Mouse (Mus musculus): ENCODE data around the gene Napsa. TPM values are rescaled to one million over a fixed set of nuclear protein-coding genes. Genes with fewer than 3 reads are reported as not detected.

The Napsa gene
- polyA plus RNA-seq (2014; fragmentation: Nextera tagmentation; extraction: Ambion mirVana) = 0.68 and 0.92 TPM in 2 replicates

DNA sequence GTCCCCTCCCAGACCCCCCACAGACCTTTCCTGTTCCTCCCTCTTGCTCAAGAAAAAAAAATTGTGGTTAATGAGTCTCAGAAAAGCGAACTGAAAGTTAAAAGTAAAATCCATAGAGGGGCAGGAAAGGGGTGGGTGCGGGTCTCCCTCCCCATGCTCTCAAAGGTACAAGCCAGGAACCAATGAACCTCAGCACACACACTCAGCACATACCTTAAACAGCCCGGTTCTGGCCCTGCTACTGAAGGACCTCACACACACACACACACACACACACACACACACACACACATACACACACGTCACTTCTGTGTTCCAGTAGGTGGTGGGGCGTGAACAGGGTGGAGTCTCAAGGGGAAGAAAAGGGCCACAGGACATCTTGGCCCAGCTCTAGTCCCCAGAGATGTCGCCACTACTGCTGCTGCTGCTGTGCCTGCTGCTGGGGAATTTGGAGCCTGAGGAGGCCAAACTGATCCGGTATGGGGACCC is at the start of gene Napsa:
Gene Napsa (plus strand): TSS at position 168 of the 489 bp plus-strand sequence.
- H3K9ac ChIP-seq (ENCODE audit: low read length) = no peak within 1 kb of the TSS
- no peak within 1 kb of the TSS for H3K27ac ChIP-seq (ENCODE audit: low read depth, low read length)
- 35% methylated on average over 7 of the region's 7 CpGs for WGBS
- no peak for DNase-seq (ENCODE audit: low spot score)
- ATAC-seq (replicated peaks; ENCODE audit: low FRiP score) = no peak
- no peaks in the 10 kb centered on the region for H3K9me3 ChIP-seq (ENCODE audit: control insufficient read depth, low read length)
- no peaks in the 10 kb centered on the region; the same call in 1 of the 2 replicates for H3K4me1 ChIP-seq (replicated peaks; ENCODE audit: control insufficient read depth, insufficient read depth, low read length)
- no peak within 1 kb of the TSS for H3K4me3 ChIP-seq (ENCODE audit: low read depth, low read length)
- no peaks in the 10 kb centered on the region for H3K27me3 ChIP-seq (ENCODE audit: control insufficient read depth, insufficient read depth, low read length)
- H3K4me2 ChIP-seq (ENCODE audit: low read depth, low read length, severe bottlenecking) = no peak within 1 kb of the TSS
- H3K36me3 ChIP-seq (ENCODE audit: control insufficient read depth, insufficient read depth, low read length) = no peaks in the 10 kb centered on the region

DNA sequence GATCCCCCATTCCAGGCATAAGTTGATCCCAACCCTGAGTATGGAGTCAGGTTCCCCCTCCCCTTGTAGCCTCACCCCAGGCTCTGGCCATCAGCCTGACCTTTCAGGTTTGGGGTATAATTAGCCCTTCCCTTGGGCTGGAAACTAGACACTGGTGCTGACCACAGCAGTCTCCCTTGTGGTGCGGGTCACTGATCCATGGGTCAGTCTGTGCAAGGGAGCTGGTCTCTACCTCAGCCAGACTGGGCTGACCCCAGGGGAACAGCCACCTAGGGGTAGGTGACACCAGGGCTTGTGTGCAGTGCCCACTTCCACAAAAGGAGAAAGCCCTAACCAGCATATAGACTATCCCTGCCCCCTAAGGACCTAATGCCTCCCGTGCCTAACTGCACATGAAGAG is 49.1 kb upstream of the Napsa start:
- Histone ChIP-seq H3K4me1 (replicated peaks; ENCODE audit: control insufficient read depth, insufficient read depth, low read length) (0 out of 2 replicates have a peak, but pooled peaks cover 7% of the 10 kb centered on the region), H3K4me2 (ENCODE audit: low read depth, low read length, severe bottlenecking) (no peak overlapping the region), H3K9ac (ENCODE audit: low read length) (no peak overlapping the region), H3K36me3 (ENCODE audit: control insufficient read depth, insufficient read depth, low read length) (no peaks in the 10 kb centered on the region), H3K4me3 (ENCODE audit: low read depth, low read length) (no peak overlapping the region), H3K27ac (ENCODE audit: low read depth, low read length) (no peak overlapping the region), H3K9me3 (ENCODE audit: control insufficient read depth, low read length) (no peaks in the 10 kb centered on the region), H3K27me3 (ENCODE audit: control insufficient read depth, insufficient read depth, low read length) (peaks cover 7% of the 10 kb centered on the region; the same call in 1 of the 2 replicates)
- DNase-seq (ENCODE audit: low spot score) = no peak
- ATAC-seq (replicated peaks; ENCODE audit: low FRiP score) = no peak
- 77% methylated on average over 2 of the region's 2 CpGs for WGBS

DNA sequence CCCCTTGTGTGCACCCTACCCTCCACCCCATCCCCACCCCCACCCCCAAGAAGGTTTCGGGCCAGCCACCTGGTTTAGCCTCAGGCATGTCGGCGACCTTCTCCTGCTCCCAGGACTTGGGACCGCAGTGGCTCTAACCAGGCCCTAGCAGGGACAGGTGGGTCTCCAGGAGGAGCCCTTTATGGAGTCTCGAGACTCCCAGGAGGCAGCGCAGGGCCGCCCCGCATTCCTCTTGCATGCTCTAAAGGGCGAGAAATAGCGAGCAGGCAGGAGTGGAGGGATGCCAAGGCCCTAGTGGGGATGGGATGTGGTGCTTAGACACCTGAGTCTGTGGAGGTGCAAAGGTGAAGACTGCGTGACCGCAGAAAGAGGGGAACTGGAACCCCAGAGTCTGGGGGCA is 47.7 kb upstream of the Napsa start, which contains the start of gene Mybpc2:
Gene Mybpc2 (minus strand): TSS at position 155 of the 400 bp plus-strand sequence.
- ATAC-seq (replicated peaks; ENCODE audit: low FRiP score) (no peak), DNase-seq (ENCODE audit: low spot score) (no peak)
- no peak within 1 kb of the TSS for H3K4me3 ChIP-seq (ENCODE audit: low read depth, low read length)
- H3K4me2 ChIP-seq (ENCODE audit: low read depth, low read length, severe bottlenecking) = 0 out of 2 replicates have a peak within 1 kb of the TSS, but pooled peaks have one; percentile 21
- H3K9me3 ChIP-seq (ENCODE audit: control insufficient read depth, low read length) = no peaks in the 10 kb centered on the region
- H3K27ac ChIP-seq (ENCODE audit: low read depth, low read length) = no peak within 1 kb of the TSS
- H3K9ac ChIP-seq (ENCODE audit: low read length) = peak within 1 kb of the TSS; percentile 32; the same call in 1 of the 2 replicates
- no peaks in the 10 kb centered on the region for H3K36me3 ChIP-seq (ENCODE audit: control insufficient read depth, insufficient read depth, low read length)
- H3K27me3 ChIP-seq (ENCODE audit: control insufficient read depth, insufficient read depth, low read length) = peaks cover 7% of the 10 kb centered on the region; the same call in 1 of the 2 replicates
- WGBS = 38% methylated on average over 12 of the region's 12 CpGs
- 0 out of 2 replicates have a peak, but pooled peaks cover 8% of the 10 kb centered on the region for H3K4me1 ChIP-seq (replicated peaks; ENCODE audit: control insufficient read depth, insufficient read depth, low read length)

GRCm38 (mm10) chr7:44525126-44525832 is 46.9 kb upstream of the Napsa start:
- no peak for DNase-seq (ENCODE audit: low spot score)
- H3K9ac ChIP-seq (ENCODE audit: low read length) = peak overlapping the region; percentile 32; the same call in 1 of the 2 replicates
- ATAC-seq (replicated peaks; ENCODE audit: low FRiP score) = no peak
- H3K36me3 ChIP-seq (ENCODE audit: control insufficient read depth, insufficient read depth, low read length) = no peaks in the 10 kb centered on the region
- H3K27ac ChIP-seq (ENCODE audit: low read depth, low read length) = no peak overlapping the region
- 15% methylated on average over 22 of the region's 22 CpGs for WGBS
- no peaks in the 10 kb centered on the region for H3K9me3 ChIP-seq (ENCODE audit: control insufficient read depth, low read length)
- H3K27me3 ChIP-seq (ENCODE audit: control insufficient read depth, insufficient read depth, low read length) = peaks cover 7% of the 10 kb centered on the region; the same call in 1 of the 2 replicates
- H3K4me3 ChIP-seq (ENCODE audit: low read depth, low read length) = no peak overlapping the region
- H3K4me2 ChIP-seq (ENCODE audit: low read depth, low read length, severe bottlenecking) = 0 out of 2 replicates have a peak overlapping the region, but pooled peaks have one; percentile 21
- H3K4me1 ChIP-seq (replicated peaks; ENCODE audit: control insufficient read depth, insufficient read depth, low read length) = 0 out of 2 replicates have a peak, but pooled peaks cover 8% of the 10 kb centered on the region

GRCm38 (mm10) chr7:44526414-44527154 is 45.6 kb upstream of the Napsa start:
- WGBS = 89% methylated on average over 14 of the region's 14 CpGs
- Histone ChIP-seq H3K27me3 (ENCODE audit: control insufficient read depth, insufficient read depth, low read length) (peaks cover 7% of the 10 kb centered on the region; the same call in 1 of the 2 replicates), H3K9ac (ENCODE audit: low read length) (no peak overlapping the region), H3K4me1 (replicated peaks; ENCODE audit: control insufficient read depth, insufficient read depth, low read length) (0 out of 2 replicates have a peak, but pooled peaks cover 5% of the 10 kb centered on the region), H3K36me3 (ENCODE audit: control insufficient read depth, insufficient read depth, low read length) (no peaks in the 10 kb centered on the region), H3K9me3 (ENCODE audit: control insufficient read depth, low read length) (no peaks in the 10 kb centered on the region), H3K4me3 (ENCODE audit: low read depth, low read length) (no peak overlapping the region), H3K4me2 (ENCODE audit: low read depth, low read length, severe bottlenecking) (no peak overlapping the region), H3K27ac (ENCODE audit: low read depth, low read length) (no peak overlapping the region)
- ATAC-seq (replicated peaks; ENCODE audit: low FRiP score) (no peak), DNase-seq (ENCODE audit: low spot score) (no peak)

DNA sequence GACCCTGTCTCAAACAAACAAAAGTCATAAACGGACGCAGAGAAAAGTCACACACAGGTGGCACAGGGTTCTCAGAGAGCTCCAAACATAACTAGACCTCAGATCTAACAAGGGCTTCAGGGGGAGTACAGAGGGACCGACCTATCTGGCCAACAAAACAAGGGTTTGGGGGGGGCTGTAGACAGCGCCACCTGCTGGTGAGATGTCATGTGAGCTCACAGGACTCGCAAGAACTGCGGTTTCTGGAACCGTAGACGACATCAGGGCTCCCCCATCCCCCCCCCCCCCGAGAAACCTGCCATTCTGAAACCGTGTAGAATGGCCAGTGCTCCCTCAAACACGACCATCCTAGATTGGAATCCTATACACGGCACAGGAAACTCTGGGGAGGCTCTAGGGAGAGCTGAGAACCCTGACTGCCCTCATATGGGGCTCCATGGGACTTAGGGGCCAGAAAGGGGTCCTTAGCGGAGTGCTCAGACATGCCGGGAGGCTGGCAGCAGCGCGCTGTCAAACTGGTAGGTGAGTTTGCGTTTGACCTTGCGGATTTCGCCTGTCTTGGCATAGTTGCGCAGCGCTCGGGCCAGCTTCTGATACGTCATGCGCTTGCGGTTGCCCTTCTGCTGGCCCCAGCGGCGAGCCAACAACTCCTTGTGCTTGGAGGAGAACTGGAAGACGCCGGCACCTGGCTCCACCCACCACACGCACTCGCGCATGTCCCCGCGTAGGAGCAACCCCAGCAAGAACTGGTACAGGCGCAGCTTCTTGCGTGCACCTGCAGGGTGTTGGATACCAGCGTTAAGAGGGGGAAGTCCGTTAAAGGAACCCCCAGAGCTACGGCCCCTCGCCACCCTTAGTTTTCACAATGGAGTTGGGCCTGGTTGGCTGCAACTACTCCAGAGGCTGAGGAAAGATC is 44.4 kb upstream of the Napsa start:
- Histone ChIP-seq H3K27ac (ENCODE audit: low read depth, low read length) (no peak overlapping the region), H3K4me2 (ENCODE audit: low read depth, low read length, severe bottlenecking) (peak overlapping the region; percentile 66), H3K9me3 (ENCODE audit: control insufficient read depth, low read length) (no peaks in the 10 kb centered on the region), H3K9ac (ENCODE audit: low read length) (peak overlapping the region; percentile 39; the same call in 1 of the 2 replicates), H3K27me3 (ENCODE audit: control insufficient read depth, insufficient read depth, low read length) (peaks cover 4% of the 10 kb centered on the region; the same call in 1 of the 2 replicates), H3K4me1 (replicated peaks; ENCODE audit: control insufficient read depth, insufficient read depth, low read length) (0 out of 2 replicates have a peak, but pooled peaks cover 5% of the 10 kb centered on the region), H3K4me3 (ENCODE audit: low read depth, low read length) (peak overlapping the region; percentile 27), H3K36me3 (ENCODE audit: control insufficient read depth, insufficient read depth, low read length) (no peaks in the 10 kb centered on the region)
- ATAC-seq (replicated peaks; ENCODE audit: low FRiP score) = no peak; the same call in 1 of the 2 replicates
- WGBS = 6% methylated on average over 40 of the region's 40 CpGs
- peak; percentile 88 for DNase-seq (ENCODE audit: low spot score)

- H3K27me3 ChIP-seq (ENCODE audit: control insufficient read depth, insufficient read depth, low read length) = peaks cover 3% of the 10 kb centered on the region; the same call in 1 of the 2 replicates
- H3K4me2 ChIP-seq (ENCODE audit: low read depth, low read length, severe bottlenecking) = no peak overlapping the region
These were observed 42.7 kb upstream of the Napsa start for GRCm38 (mm10) chr7:44529518-44529917.

More at GRCm38 (mm10) chr7:44529518-44529917, 42.7 kb upstream of the Napsa start:
- Histone ChIP-seq H3K4me3 (ENCODE audit: low read depth, low read length) (no peak overlapping the region), H3K36me3 (ENCODE audit: control insufficient read depth, insufficient read depth, low read length) (peaks cover 10% of the 10 kb centered on the region), H3K9me3 (ENCODE audit: control insufficient read depth, low read length) (no peaks in the 10 kb centered on the region), H3K9ac (ENCODE audit: low read length) (no peak overlapping the region), H3K27ac (ENCODE audit: low read depth, low read length) (no peak overlapping the region), H3K4me1 (replicated peaks; ENCODE audit: control insufficient read depth, insufficient read depth, low read length) (0 out of 2 replicates have a peak, but pooled peaks cover 5% of the 10 kb centered on the region)
- DNase-seq (ENCODE audit: low spot score) = no peak
- WGBS = 70% methylated on average over 5 of the region's 5 CpGs
- no peak for ATAC-seq (replicated peaks; ENCODE audit: low FRiP score)

Measured in forebrain, embryonic 11.5 days (tissue).